Mouse (Mus musculus): Measurements from ENCODE around the gene Sirt1.

DNA sequence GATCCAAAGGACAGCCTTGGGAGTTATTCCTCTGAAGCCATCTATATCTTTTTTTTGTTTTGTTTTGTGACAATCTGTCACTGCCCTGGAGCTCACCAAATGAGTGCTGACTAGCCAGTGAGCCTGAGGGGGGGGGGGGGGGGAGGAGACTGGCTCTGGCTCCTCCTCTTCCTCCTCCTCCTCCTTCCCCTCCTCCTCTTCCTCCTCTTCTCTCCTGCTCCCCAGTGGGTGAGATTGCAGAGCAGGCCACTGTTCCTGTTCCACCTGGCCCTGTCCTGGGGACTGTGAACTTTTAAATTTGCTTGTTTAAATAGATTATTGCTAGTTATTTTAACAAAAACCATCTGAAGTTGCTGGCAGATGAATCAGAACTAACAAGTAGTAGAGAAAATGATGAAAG lies 109.1 kb downstream of the Sirt1 start:
- no peak for TF ChIP-seq EP300 (IDR thresholded peaks at IDR 0.05; ENCODE audit: low read depth)
- TF ChIP-seq CTCF (IDR thresholded peaks at IDR 0.05; ENCODE audit: low read depth): no peak
